Mouse (Mus musculus) mouse embryonic stem cell (cell line): ENCODE measurements around the gene Eif2a.

Experiments used
- in situ Hi-C, 2 experiments: fragments of 300-500 bp; cut with MboI; formaldehyde crosslinking; loops; 1 replicate in 1 of 2; 3 replicates in 1 of 2; pipeline ENCODE4 v1.14.3; 2019 to 2020; ENCODE audit warnings: low sequenced_read_pairs in 2 of 2, low pct_unique_long_range_greater_than_20kb in 1 of 2, mixed read lengths in 1 of 2; ENCODE audit not compliant: unreplicated experiment in 1 of 2

The Eif2a gene

GRCm38 (mm10) chr3:58517800-58518199 is 7.8 kb upstream of the Eif2a start:
- in situ Hi-C loops = loop anchor here in 1 of 2 experiments (10.0 to 25.0 kb wide), 2 partner anchors 127 to 270 kb away; no protein-coding TSS in a partner anchor

- in situ Hi-C loops = loop anchor here in 1 of 2 experiments (10.0 to 25.0 kb wide), 2 partner anchors 126 to 268 kb away; no protein-coding TSS in a partner anchor
Observed at GRCm38 (mm10) chr3:58518962-58519361, 6.7 kb upstream of the Eif2a start.

DNA sequence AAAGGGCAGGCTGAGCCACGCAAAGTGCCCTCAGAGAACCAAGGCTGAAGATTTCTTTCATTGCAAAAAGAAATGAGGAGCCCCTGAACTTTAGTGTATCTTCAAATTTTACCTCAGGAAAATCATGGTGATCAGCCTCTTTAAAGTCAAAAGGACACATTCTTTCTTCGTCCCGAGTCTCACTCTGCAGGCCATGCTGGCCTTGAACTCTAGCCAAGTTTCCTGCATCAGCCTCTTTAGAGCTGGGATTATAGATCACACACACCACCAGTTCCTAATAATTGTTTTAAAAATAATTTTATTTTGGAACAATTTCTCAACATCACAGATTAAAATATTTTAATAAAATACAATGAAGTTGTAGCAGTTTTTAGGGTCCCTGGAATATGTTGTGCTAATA is 6.1 kb upstream of the Eif2a start:
- in situ Hi-C loops = loop anchor here in 1 of 2 experiments (10.0 to 25.0 kb wide), 2 partner anchors 125 to 268 kb away; no protein-coding TSS in a partner anchor

DNA sequence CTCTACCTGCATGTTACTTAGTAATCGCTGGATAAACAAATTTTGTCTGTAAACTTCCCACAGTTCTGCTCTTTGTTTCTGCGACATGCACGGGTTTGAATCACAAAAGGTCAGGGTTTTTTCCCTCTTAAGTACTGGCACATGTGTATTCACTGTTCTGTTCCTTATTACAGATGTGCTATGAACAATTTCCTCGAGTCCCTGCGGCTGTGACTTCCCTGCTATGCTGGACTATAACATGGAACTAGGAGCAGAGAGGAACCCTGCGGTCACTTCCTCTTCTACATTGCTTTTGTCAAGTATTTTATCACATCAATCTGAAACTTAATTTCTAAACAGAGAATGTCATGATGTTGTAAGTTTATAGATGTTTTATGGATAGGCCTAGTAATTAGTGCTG is 5.3 kb upstream of the Eif2a start:
- in situ Hi-C loops = loop anchor here in 1 of 2 experiments (25.0 kb wide), 1 partner anchor 267 kb away; no protein-coding TSS in a partner anchor

DNA sequence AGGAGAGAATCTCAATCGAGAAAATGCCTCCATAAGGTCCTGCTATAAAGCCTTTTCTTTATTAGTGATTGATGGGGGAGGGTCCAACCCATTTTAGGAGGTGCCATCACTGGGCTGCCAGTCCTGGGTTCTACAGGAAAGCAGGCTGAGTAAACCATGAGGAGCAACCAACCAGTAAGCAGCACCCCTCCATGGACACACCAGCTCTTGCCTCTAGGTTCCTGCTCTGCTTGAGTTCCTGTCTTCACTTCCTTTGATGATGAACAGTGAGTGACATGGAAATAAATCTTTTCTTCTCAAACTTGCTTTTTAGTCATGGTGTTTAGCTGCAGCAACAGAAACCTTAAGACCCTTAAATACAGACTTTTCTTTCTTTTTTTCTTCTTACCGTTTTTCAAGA is 4.3 kb upstream of the Eif2a start:
- in situ Hi-C loops = loop anchor here in 1 of 2 experiments (25.0 kb wide), 1 partner anchor 266 kb away; no protein-coding TSS in a partner anchor

DNA sequence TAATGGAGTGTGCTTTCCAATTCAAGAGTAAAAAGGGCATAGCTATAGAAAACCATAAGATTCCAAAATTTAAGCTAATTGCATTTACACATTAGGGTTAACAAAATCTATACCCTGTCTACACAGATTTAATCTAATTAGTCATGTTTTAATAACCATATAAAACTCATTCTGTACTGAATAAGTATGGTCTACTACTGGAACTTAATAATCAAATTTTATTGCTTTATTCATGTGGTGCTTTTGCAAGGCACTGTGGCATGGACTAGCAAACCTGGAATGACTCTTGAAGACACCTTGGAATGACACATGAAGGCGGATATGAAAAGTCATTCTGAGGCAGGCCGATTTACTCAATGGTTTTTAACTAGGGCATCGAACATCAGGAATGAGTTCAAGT is 2.2 kb upstream of the Eif2a start:
- in situ Hi-C loops = loop anchor here in 1 of 2 experiments (25.0 kb wide), 1 partner anchor 264 kb away; no protein-coding TSS in a partner anchor

- in situ Hi-C loops = loop anchor here in 1 of 2 experiments (25.0 kb wide), 1 partner anchor 263 kb away; no protein-coding TSS in a partner anchor
Observed at GRCm38 (mm10) chr3:58524246-58524645, 1.4 kb upstream of the Eif2a start.

DNA sequence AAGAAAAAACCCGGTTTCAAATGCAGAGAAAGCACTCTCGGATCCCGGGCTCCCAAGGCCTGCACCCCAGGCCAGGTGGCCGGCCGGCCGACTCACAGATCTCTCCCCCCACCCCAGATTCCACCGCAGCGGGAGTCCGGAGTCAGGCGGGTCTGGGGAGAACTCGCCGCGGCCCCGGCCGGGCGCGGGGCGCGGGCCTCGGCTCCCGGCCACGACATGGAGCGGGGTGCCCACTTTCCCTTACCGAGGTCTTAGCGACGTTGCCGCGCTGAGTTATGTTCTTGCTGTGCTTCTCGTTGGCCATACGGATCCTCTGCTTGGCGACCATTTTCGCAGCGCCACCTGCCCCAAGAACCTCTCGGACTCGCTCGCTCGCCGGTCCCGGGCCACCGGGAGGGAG is 455 bp upstream of the Eif2a start:
- in situ Hi-C loops = no loop called here

GRCm38 (mm10) chr3:58526408-58526737 is 752 bp downstream of the Eif2a start:
- in situ Hi-C loops = no loop called here

DNA sequence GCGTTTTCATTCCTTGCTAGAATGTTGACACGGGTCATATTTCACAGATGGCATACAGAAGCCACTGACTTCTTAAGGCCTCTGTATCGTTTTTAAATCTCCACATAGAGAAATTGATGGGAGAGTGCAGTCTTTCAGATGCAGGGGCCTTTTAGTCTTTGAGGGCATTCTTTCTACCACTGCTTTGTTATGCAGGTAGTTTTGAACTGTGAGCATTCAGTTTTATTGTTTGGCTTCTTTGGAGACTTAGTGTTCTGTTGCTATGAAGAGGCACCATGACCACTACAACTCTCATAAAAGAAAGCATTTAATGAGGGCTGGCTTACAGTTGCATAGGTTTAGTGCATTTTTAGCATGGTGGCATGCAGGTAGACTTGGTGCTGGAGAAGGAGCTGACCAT is 11.0 kb downstream of the Eif2a start:
- in situ Hi-C loops = no loop called here

- in situ Hi-C loops = no loop called here
Observed at GRCm38 (mm10) chr3:58552001-58552811, 26.6 kb downstream of the Eif2a start.

GRCm38 (mm10) chr3:58556649-58557048 is 31.0 kb downstream of the Eif2a start:
- in situ Hi-C loops = no loop called here

DNA sequence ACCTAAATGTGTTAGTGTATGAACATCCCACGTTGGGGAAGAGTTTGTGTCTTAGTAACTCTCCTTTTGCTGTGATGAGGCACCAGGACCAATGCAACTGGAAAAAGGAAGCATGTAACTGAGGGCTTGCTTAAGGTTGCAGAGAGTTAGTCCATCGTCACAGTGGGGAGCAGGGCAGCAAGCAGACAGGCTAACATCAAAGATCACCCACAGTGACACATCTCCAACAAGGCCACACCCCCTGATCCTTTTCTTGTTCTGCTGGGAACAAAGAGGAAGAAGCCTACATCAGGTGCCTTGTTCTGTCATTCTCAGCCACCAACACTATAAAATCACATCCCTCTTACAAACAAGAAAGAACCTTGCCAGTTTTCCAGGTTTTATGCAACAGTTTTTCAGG is 34.3 kb downstream of the Eif2a start:
- in situ Hi-C loops = no loop called here

GRCm38 (mm10) chr3:58561437-58561836 is 35.8 kb downstream of the Eif2a start:
- in situ Hi-C loops = no loop called here

DNA sequence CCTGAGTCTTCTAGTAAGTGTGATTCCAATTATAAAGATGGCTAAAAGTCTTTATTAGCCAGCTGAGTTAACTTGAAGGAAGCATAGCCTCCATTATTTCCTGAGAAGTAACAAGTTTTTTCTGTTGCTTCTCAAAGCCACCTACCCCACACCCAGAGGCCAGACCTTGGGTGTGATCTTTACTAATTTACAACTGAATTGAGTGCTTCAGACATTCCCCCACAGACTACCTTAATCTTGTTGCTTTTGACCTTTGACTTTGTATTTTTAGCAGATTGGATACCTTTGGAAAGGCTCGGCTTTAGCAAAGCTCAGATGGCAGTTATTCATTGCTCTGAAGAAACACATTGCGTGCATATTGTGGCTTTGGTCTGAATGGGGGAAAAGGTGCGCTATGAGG is 45.2 kb downstream of the Eif2a start:
- in situ Hi-C loops = no loop called here

- in situ Hi-C loops = no loop called here
Observed at GRCm38 (mm10) chr3:58576137-58577066, 50.8 kb downstream of the Eif2a start, which contains the start of gene Selenot. Selenot (plus strand) TSS chr3:58576636.

- in situ Hi-C loops = no loop called here
Observed at GRCm38 (mm10) chr3:58577067-58577503, 51.5 kb downstream of the Eif2a start.

DNA sequence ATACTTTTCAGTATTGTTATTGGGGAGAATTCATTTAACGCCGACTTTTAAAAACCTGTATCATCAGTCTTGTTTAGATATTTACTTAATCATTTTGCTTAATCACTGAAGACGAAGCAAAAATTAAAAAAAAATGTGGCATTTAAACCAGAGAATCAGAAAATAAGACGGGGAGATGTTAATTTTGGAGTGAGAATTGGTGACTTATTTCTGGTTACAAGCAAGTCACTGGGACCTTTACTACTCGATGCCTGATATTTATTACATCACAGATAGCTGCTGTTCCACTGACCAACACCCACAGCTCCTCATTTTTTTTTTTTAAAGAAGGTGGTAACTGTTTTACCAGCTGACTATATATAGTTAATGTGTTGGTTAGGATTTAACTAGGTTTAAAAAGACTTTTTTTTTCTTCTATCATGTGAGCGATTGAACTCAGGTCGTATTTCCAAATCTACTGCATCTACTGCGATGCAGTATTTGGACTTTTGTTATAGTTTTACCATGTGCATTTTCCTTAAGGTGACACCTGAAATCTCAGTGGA is 52.0 kb downstream of the Eif2a start:
- in situ Hi-C loops = no loop called here

- in situ Hi-C loops = no loop called here
Observed at GRCm38 (mm10) chr3:58581530-58581929, 55.9 kb downstream of the Eif2a start.
